Mouse (Mus musculus): ENCODE data around the gene Nhlh2. TPM values are rescaled to one million over a fixed set of nuclear protein-coding genes. Genes with fewer than 3 reads are reported as not detected.

Nhlh2 gene
- polyA plus RNA-seq, 1 experiment from 2014 or later: 20.8 TPM

DNA sequence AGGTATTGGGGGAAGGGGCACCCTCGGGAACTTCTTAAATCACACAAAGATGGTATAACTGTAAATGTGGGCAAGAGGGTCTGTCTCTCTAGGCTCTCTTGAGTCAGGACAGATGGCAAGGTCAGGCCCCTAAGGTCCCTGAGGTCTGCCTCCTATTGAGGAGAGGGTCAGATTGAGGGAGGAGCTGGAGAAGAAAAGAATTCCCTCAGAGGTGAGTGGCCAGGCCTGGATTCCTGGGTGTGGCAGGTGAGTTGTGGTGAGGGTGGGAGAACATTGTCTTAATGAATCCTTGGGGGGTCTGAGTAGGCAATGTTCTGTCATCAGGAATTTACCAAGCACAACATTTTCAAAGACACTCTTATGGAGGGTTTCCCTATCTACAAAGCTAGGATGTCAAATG is 10.7 kb downstream of the Nhlh2 start:
- Histone ChIP-seq H3K4me3 (ENCODE audit: low read depth, low read length) (no peak overlapping the region), H3K27me3 (ENCODE audit: control insufficient read depth, insufficient read depth, low read length) (no peaks in the 10 kb centered on the region), H3K36me3 (ENCODE audit: control insufficient read depth, insufficient read depth, low read length) (no peaks in the 10 kb centered on the region), H3K4me1 (ENCODE audit: control insufficient read depth, insufficient read depth, low read length) (peaks cover 7% of the 10 kb centered on the region; the same call in 1 of the 2 replicates), H3K4me2 (ENCODE audit: low read depth, low read length) (no peak overlapping the region), H3K9ac (replicated peaks; ENCODE audit: low read depth, low read length) (no peak overlapping the region), H3K9me3 (ENCODE audit: control insufficient read depth, low read length) (no peaks in the 10 kb centered on the region), H3K27ac (ENCODE audit: low read depth, low read length) (no peak overlapping the region)
- WGBS: 61% methylated on average over 1 of the region's 1 CpGs
- ATAC-seq (ENCODE audit: low read depth): no peak

DNA sequence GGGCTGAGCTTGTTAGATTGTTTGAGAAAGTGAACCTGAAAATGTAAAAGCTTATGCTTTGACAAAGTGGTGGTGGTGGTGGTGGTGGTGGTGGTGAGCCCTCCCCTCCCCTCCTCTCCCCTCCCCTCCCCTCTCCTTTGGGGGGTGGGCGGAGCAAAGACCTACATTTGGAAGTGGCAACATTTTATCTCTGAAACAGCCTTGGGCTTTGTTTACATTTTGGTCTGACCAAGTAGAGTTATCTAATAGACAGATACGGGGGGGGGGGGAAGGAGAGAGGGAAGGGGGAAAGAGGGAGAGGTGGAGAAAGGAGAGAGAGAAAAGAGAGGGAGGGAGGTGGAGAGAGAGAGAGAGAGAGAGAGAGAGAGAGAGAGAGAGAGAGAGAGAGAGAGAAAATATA is 12.8 kb downstream of the Nhlh2 start:
- WGBS: 15% methylated on average over 2 of the region's 2 CpGs
- Histone ChIP-seq H3K27me3 (ENCODE audit: control insufficient read depth, insufficient read depth, low read length) (no peaks in the 10 kb centered on the region), H3K4me2 (ENCODE audit: low read depth, low read length) (no peak overlapping the region)

DNA sequence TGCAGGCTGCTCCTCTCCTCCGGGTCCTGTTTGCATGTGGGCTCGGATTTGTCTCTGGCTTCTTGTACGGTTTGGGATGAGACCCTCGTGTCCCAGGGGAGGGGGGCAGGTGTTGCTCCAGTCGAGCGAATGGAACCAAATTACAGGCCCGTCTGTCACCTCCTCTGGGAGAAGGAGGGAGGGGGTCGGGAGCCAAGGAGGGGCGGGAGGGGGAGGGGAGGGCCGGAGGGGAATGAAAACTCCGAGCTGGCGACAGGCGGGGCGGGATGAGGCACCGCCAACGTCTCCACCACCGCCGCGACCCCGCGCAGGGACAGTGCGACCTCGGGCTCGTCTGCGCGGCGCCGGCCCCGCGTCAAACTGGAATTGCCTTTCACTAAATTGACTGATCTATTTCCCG is 13.5 kb downstream of the Nhlh2 start:
- H3K4me1 ChIP-seq (ENCODE audit: control insufficient read depth, insufficient read depth, low read length): peaks cover 7% of the 10 kb centered on the region; the same call in 1 of the 2 replicates
- H3K9ac ChIP-seq (replicated peaks; ENCODE audit: low read depth, low read length): 0 out of 2 replicates have a peak overlapping the region, but pooled peaks have one; percentile 25
- peak; percentile 47 for ATAC-seq (ENCODE audit: low read depth)

More for the DNA sequence above, 12.8 kb downstream of the Nhlh2 start:
- Histone ChIP-seq H3K4me1 (ENCODE audit: control insufficient read depth, insufficient read depth, low read length) (peaks cover 7% of the 10 kb centered on the region; the same call in 1 of the 2 replicates), H3K27ac (ENCODE audit: low read depth, low read length) (peak overlapping the region; percentile 55; the same call in 1 of the 2 replicates), H3K36me3 (ENCODE audit: control insufficient read depth, insufficient read depth, low read length) (no peaks in the 10 kb centered on the region), H3K4me3 (ENCODE audit: low read depth, low read length) (no peak overlapping the region), H3K9ac (replicated peaks; ENCODE audit: low read depth, low read length) (no peak overlapping the region), H3K9me3 (ENCODE audit: control insufficient read depth, low read length) (no peaks in the 10 kb centered on the region)
- ATAC-seq (ENCODE audit: low read depth): no peak

DNA sequence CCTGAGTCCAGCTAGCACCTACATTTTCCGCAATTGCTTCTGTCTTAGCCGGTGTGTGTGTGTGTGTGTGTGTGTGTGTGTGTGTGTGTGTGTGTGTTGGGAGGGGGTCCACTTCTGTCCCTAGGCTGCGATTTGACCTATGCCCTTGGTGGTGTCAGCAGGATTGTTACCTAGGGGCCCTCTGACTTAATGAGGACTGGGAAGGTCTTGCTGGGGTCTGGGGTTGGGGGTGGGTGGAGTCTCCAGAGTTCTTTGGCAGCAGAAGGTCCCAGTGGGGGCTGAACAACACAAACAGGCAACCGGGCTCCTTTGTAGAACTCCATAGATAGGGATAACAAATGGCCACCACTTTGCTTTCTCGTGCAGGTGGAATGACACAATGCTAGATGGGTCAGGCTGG is 14.0 kb downstream of the Nhlh2 start:
- no peaks in the 10 kb centered on the region for H3K27me3 ChIP-seq (ENCODE audit: control insufficient read depth, insufficient read depth, low read length)
- no peaks in the 10 kb centered on the region for H3K9me3 ChIP-seq (ENCODE audit: control insufficient read depth, low read length)
- 9% methylated on average over 5 of the region's 5 CpGs for WGBS
- peak overlapping the region; percentile 57 for H3K4me2 ChIP-seq (ENCODE audit: low read depth, low read length)
- H3K4me3 ChIP-seq (ENCODE audit: low read depth, low read length): peak overlapping the region; percentile 19; the same call in 1 of the 2 replicates
- peak overlapping the region; percentile 55; the same call in 1 of the 2 replicates for H3K27ac ChIP-seq (ENCODE audit: low read depth, low read length)
- H3K36me3 ChIP-seq (ENCODE audit: control insufficient read depth, insufficient read depth, low read length): no peaks in the 10 kb centered on the region
- peaks cover 7% of the 10 kb centered on the region; the same call in 1 of the 2 replicates for H3K4me1 ChIP-seq (ENCODE audit: control insufficient read depth, insufficient read depth, low read length)
- ATAC-seq (ENCODE audit: low read depth): peak; percentile 18; the same call in 1 of the 2 replicates
- H3K9ac ChIP-seq (replicated peaks; ENCODE audit: low read depth, low read length): 0 out of 2 replicates have a peak overlapping the region, but pooled peaks have one; percentile 25

More for the DNA sequence above, 13.5 kb downstream of the Nhlh2 start:
- WGBS: 1% methylated on average over 31 of the region's 31 CpGs
- Histone ChIP-seq H3K9me3 (ENCODE audit: control insufficient read depth, low read length) (no peaks in the 10 kb centered on the region), H3K4me2 (ENCODE audit: low read depth, low read length) (peak overlapping the region; percentile 57), H3K36me3 (ENCODE audit: control insufficient read depth, insufficient read depth, low read length) (no peaks in the 10 kb centered on the region), H3K27ac (ENCODE audit: low read depth, low read length) (peak overlapping the region; percentile 55), H3K4me3 (ENCODE audit: low read depth, low read length) (peak overlapping the region; percentile 19; the same call in 1 of the 2 replicates), H3K27me3 (ENCODE audit: control insufficient read depth, insufficient read depth, low read length) (no peaks in the 10 kb centered on the region)

DNA sequence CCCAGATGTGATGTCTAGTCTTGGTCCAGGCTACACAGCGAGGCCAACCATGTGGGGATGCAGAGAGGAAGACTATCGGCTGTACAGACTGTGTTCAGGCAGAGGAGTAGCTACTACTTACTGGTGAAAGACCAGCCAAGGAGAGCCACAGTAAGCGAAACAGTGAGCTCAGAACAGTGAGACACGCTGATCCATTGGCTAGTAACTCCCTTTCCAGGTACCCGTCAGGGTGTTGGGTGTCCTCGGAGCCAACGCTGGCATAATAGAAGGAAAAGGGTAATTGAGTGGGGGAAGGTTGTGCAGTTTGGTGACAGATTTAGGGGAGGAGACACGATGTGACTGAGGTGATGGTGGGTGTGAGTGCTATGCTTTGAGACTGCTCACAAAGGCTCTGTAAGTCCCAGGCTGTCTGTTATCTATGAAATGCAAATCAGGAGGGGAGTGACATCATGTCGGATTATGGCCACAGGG is 15.1 kb downstream of the Nhlh2 start:
- Histone ChIP-seq H3K4me1 (ENCODE audit: control insufficient read depth, insufficient read depth, low read length) (peaks cover 7% of the 10 kb centered on the region; the same call in 1 of the 2 replicates), H3K9ac (replicated peaks; ENCODE audit: low read depth, low read length) (no peak overlapping the region), H3K4me2 (ENCODE audit: low read depth, low read length) (no peak overlapping the region), H3K27ac (ENCODE audit: low read depth, low read length) (peak overlapping the region; percentile 58), H3K27me3 (ENCODE audit: control insufficient read depth, insufficient read depth, low read length) (no peaks in the 10 kb centered on the region), H3K36me3 (ENCODE audit: control insufficient read depth, insufficient read depth, low read length) (no peaks in the 10 kb centered on the region), H3K4me3 (ENCODE audit: low read depth, low read length) (no peak overlapping the region), H3K9me3 (ENCODE audit: control insufficient read depth, low read length) (no peaks in the 10 kb centered on the region)
- ATAC-seq (ENCODE audit: low read depth): peak; percentile 59; the same call in 1 of the 2 replicates
- WGBS: 23% methylated on average over 9 of the region's 9 CpGs

DNA sequence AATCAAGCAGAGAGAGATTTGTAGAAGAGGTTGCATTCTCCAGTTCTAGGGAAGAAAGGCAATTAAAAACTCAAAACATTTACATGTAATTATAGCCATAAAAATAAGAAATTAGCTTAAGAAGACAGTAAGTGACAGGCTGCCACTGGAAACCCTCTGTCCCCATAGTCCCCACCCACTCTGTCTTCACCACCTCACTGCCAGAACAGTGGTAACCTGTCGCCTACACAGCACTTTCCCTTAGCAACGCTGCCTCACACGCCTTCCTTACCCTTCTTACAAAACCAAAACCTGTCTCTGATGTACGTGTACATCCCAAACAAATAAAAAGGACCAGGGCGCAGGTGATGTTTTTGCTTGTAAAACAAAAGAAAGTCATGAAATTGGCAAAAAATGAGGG is 15.8 kb downstream of the Nhlh2 start:
- H3K4me1 ChIP-seq (ENCODE audit: control insufficient read depth, insufficient read depth, low read length): peaks cover 7% of the 10 kb centered on the region; the same call in 1 of the 2 replicates
- no peaks in the 10 kb centered on the region for H3K27me3 ChIP-seq (ENCODE audit: control insufficient read depth, insufficient read depth, low read length)
- 71% methylated on average over 5 of the region's 5 CpGs for WGBS
- no peak overlapping the region for H3K4me2 ChIP-seq (ENCODE audit: low read depth, low read length)
- H3K36me3 ChIP-seq (ENCODE audit: control insufficient read depth, insufficient read depth, low read length): no peaks in the 10 kb centered on the region
- no peak overlapping the region for H3K9ac ChIP-seq (replicated peaks; ENCODE audit: low read depth, low read length)
- peak overlapping the region; percentile 58; the same call in 1 of the 2 replicates for H3K27ac ChIP-seq (ENCODE audit: low read depth, low read length)
- H3K4me3 ChIP-seq (ENCODE audit: low read depth, low read length): no peak overlapping the region
- H3K9me3 ChIP-seq (ENCODE audit: control insufficient read depth, low read length): no peaks in the 10 kb centered on the region
- ATAC-seq (ENCODE audit: low read depth): no peak

DNA sequence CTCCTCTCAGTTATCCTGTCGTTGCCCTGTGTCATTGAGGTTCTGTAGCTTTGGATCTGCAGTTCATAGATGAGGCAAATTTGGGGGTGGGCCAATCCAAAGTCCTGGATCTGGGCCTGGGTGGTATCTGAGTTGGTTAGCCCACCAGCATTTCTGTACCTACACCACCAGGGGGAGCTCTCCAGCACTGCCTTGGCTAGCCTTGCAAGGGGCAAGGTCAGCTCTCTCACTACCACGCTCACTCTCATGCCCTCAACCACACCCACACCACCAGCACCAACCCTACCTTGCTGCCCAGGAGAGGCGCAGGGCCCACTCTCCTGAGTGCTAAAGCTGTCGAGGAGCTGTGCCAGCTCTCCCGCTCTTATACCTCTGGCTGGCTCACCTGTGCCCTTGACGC is 18.0 kb downstream of the Nhlh2 start:
- Histone ChIP-seq H3K36me3 (ENCODE audit: control insufficient read depth, insufficient read depth, low read length) (no peaks in the 10 kb centered on the region), H3K9me3 (ENCODE audit: control insufficient read depth, low read length) (no peaks in the 10 kb centered on the region), H3K27me3 (ENCODE audit: control insufficient read depth, insufficient read depth, low read length) (no peaks in the 10 kb centered on the region), H3K4me2 (ENCODE audit: low read depth, low read length) (no peak overlapping the region), H3K27ac (ENCODE audit: low read depth, low read length) (no peak overlapping the region), H3K4me1 (ENCODE audit: control insufficient read depth, insufficient read depth, low read length) (peaks cover 7% of the 10 kb centered on the region; the same call in 1 of the 2 replicates), H3K4me3 (ENCODE audit: low read depth, low read length) (no peak overlapping the region), H3K9ac (replicated peaks; ENCODE audit: low read depth, low read length) (no peak overlapping the region)
- no peak for ATAC-seq (ENCODE audit: low read depth)
- 70% methylated on average over 6 of the region's 6 CpGs for WGBS

DNA sequence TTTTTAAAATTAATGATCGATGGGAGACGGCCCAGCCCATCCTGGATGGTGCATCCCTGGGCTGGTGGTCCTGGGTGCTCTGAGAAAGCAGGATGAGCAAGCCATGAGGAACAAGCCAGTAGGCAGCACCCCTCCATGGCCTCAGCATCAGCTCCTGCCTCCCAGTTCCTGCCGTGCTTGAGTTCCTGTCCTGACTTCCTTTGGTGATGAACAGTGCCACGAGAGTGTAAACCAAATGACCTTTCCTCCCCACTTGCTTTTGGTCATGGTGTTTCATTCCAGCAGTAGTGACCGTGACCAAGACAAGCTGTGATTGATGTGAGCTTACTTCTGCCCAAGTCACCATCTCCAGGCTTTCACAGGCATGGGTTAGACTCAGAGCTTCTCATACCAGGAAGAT is 27.9 kb downstream of the Nhlh2 start:
- Histone ChIP-seq H3K27ac (ENCODE audit: low read depth, low read length) (no peak overlapping the region), H3K9ac (replicated peaks; ENCODE audit: low read depth, low read length) (no peak overlapping the region), H3K9me3 (ENCODE audit: control insufficient read depth, low read length) (no peaks in the 10 kb centered on the region), H3K4me2 (ENCODE audit: low read depth, low read length) (no peak overlapping the region), H3K27me3 (ENCODE audit: control insufficient read depth, insufficient read depth, low read length) (no peaks in the 10 kb centered on the region), H3K4me3 (ENCODE audit: low read depth, low read length) (no peak overlapping the region), H3K36me3 (ENCODE audit: control insufficient read depth, insufficient read depth, low read length) (no peaks in the 10 kb centered on the region), H3K4me1 (ENCODE audit: control insufficient read depth, insufficient read depth, low read length) (no peaks in the 10 kb centered on the region)
- WGBS: 88% methylated on average over 5 of the region's 5 CpGs
- no peak for ATAC-seq (ENCODE audit: low read depth)

DNA sequence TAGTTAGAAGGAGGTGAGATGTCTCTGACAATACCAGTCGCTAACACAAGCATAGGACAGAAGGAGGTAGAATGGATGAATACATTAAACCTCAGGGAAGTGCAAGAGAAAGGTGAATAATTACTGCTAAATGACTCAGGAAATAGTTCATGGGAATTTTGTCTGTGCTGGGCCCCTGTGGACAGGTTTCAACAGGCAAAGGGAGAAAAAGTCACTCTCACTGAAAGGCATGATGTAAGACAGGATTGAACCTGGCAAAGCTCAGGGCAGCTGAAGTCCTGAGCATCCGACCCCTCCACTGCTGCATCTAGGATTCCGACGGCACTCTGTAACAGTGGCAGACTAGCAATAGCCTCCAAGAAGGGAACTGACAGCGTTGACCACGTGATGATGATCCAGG is 28.7 kb downstream of the Nhlh2 start:
- no peak for ATAC-seq (ENCODE audit: low read depth)
- H3K4me2 ChIP-seq (ENCODE audit: low read depth, low read length): no peak overlapping the region
- no peak overlapping the region for H3K9ac ChIP-seq (replicated peaks; ENCODE audit: low read depth, low read length)
- no peaks in the 10 kb centered on the region for H3K36me3 ChIP-seq (ENCODE audit: control insufficient read depth, insufficient read depth, low read length)
- no peaks in the 10 kb centered on the region for H3K9me3 ChIP-seq (ENCODE audit: control insufficient read depth, low read length)
- H3K4me1 ChIP-seq (ENCODE audit: control insufficient read depth, insufficient read depth, low read length): no peaks in the 10 kb centered on the region
- H3K4me3 ChIP-seq (ENCODE audit: low read depth, low read length): no peak overlapping the region
- no peaks in the 10 kb centered on the region for H3K27me3 ChIP-seq (ENCODE audit: control insufficient read depth, insufficient read depth, low read length)
- H3K27ac ChIP-seq (ENCODE audit: low read depth, low read length): no peak overlapping the region
- 79% methylated on average over 6 of the region's 6 CpGs for WGBS
